Mouse (Mus musculus) CD4-positive, CD25-positive, alpha-beta regulatory T cell (primary cell): ENCODE data around the gene Tor4a. TPM values are rescaled to one million over a fixed set of nuclear protein-coding genes. Genes with fewer than 3 reads are reported as not detected.

Experiments
- polyA plus RNA-seq: library from polyadenylated mRNA; unstranded; fragments of 100-300 nt; shearing (Covaris generic); gene quantifications from one replicate; pipeline ENCODE4 v1.2.1, GENCODE M21; 2017

Gene Tor4a
- 115 TPM for polyA plus RNA-seq

GRCm38 (mm10) chr2:25196172-25196954 is at the start of gene Tor4a:
Tor4a (minus strand) TSS chr2:25196886.

GRCm38 (mm10) chr2:25242101-25242506 is 45.4 kb upstream of the Tor4a start, which contains the start of the genes Rnf208 and Cysrt1:
Rnf208 (plus strand) TSS chr2:25242255.
Cysrt1 (minus strand) TSS chr2:25242452.

DNA sequence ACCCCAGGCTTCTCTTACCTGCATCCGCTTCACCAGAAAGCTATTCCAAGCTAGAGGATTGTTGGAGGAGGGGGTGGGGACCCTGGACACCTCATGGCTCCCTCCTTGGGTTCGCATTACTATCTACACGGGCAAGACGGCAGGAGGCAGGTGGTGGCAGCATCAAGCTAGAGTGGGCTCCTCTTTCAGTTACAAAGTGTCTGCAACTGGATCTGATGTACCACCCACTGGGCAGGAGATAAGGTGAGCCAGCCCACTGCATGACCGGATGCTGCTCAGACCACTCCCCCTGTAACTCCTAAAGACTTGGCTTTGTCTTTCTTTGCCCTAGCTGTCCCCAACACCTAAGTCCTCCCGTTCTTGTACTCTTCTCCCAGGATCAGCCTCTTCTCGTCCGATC is 39.9 kb upstream of the Tor4a start, which contains the start of gene Rnf224:
Gene Rnf224 (minus strand): TSS at position 174 of the 400 bp plus-strand sequence.

GRCm38 (mm10) chr2:25234050-25234449 is 37.4 kb upstream of the Tor4a start, which contains the start of gene Slc34a3:
Slc34a3 (minus strand) TSS chr2:25234364.

GRCm38 (mm10) chr2:25224492-25224765 is 27.7 kb upstream of the Tor4a start, which contains the start of gene Tubb4b:
Tubb4b (minus strand) TSS chr2:25224702.

DNA sequence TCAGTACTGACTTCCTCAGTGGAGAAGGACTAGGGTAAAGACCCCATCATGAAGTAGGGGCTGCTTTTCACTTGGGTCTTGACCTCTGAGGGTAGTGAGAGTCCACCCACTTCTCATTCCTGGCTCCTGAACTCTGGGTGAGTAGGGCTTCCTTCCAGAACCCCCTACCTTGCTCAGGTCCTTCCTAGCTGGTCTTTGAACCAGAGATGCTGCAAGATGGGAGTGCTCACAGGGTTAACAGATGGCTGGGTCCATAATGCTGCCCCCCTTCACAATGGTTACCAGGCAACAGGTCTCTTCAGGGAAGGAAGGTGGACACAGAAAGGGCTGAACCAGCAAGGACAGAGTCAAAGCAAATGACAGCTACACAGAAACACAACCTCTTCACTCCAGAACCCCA is 21.8 kb upstream of the Tor4a start, which contains the start of gene Fam166a:
Gene Fam166a (plus strand): TSS at position 301 of the 400 bp plus-strand sequence.

DNA sequence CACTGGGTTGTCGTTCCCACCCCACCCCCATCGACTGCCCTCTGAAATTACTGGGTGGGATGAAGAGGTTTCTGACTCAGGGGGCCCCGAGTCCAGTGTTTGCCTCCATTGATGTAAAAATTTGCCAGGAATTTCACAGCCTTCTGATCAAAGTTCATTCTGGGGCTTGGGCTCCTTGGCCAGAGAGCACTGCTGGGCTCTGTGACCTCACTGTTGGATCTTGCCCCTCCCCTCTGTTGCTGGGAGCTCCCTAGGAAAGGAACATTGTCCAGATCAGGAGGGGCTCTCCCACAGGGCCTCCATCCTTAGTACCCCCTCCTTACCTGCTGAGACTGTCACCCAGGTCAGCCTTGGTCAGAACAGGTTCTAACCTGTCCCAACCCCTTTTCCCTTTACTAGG is 17.8 kb upstream of the Tor4a start, which contains the start of gene Stpg3:
Gene Stpg3 (minus strand): TSS at position 194 of the 400 bp plus-strand sequence.

DNA sequence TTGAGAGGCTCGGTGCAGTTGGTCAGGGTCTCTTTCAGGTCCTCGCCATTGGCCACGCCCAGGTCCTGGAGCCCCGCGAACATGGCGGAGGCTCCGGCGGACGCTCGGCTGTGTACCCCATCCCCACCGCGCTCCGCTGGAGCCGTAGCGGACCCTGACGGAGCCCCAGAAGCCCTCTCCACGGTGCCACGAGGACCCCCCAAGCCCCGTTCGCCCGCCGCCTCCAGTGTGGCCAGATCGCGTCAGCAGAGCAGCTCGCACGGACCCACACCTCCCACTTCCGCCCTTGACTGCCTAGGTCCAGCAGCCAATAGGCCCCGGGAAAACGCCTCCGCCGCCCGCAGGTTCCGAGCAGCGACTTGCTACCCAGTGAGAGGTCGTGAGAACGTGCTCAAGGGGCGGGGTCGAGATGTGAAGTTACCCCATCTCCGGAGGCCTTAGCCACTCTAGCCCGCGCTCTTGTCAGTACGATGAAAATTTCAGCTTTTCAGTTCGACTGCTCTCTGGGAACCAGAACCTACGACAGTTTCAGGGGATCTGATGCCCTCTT is 14.5 kb upstream of the Tor4a start, which contains the start of gene Nelfb:
Gene Nelfb (minus strand): TSS at position 369 of the 550 bp plus-strand sequence.

GRCm38 (mm10) chr2:25180478-25180903 is 16.2 kb downstream of the Tor4a start, which contains the start of gene Nrarp:
Nrarp (plus strand) TSS chr2:25180758.

Other genes with a start within 250 kb of the Tor4a start
- gene Zmynd19, start 247.1 kb downstream of the Tor4a start, polyA plus RNA-seq: 20.8 TPM
- gene Dph7, start 234.5 kb downstream of the Tor4a start, polyA plus RNA-seq: 33.5 TPM
- gene Mrpl41, start 221.8 kb downstream of the Tor4a start, polyA plus RNA-seq: 90.2 TPM
- gene Pnpla7, start 220.9 kb downstream of the Tor4a start, polyA plus RNA-seq: 80.4 TPM
- 53.2 TPM for gene Nsmf, start 142.5 kb downstream of the Tor4a start, polyA plus RNA-seq
- 0.37 TPM for gene Entpd8, start 116.6 kb downstream of the Tor4a start, polyA plus RNA-seq
- gene Noxa1, start 101.7 kb downstream of the Tor4a start, polyA plus RNA-seq: 8.3 TPM
- 5.1 TPM for gene Nrarp, start 16.1 kb downstream of the Tor4a start, polyA plus RNA-seq
- 141 TPM for gene Nelfb, start 14.6 kb upstream of the Tor4a start, polyA plus RNA-seq
- not detected for gene Stpg3, start 17.8 kb upstream of the Tor4a start, polyA plus RNA-seq
- gene Fam166a, start 21.9 kb upstream of the Tor4a start, polyA plus RNA-seq: 0.49 TPM
- 174 TPM for gene Tubb4b, start 27.8 kb upstream of the Tor4a start, polyA plus RNA-seq
- gene Slc34a3, start 37.5 kb upstream of the Tor4a start, polyA plus RNA-seq: not detected
- gene Rnf224, start 39.9 kb upstream of the Tor4a start, polyA plus RNA-seq: not detected
- gene Rnf208, start 45.4 kb upstream of the Tor4a start, polyA plus RNA-seq: 2.2 TPM
- not detected for gene Cysrt1, start 45.6 kb upstream of the Tor4a start, polyA plus RNA-seq
- 7.9 TPM for gene AL732309.1, start 50.0 kb upstream of the Tor4a start, polyA plus RNA-seq
- gene Tmem203, start 58.6 kb upstream of the Tor4a start, polyA plus RNA-seq: 25.3 TPM
- 18.9 TPM for gene Tprn, start 65.7 kb upstream of the Tor4a start, polyA plus RNA-seq
- 118 TPM for gene Ssna1, start 75.6 kb upstream of the Tor4a start, polyA plus RNA-seq
- gene Anapc2, start 75.6 kb upstream of the Tor4a start, polyA plus RNA-seq: 116 TPM
- gene Tmem210, start 91.3 kb upstream of the Tor4a start, polyA plus RNA-seq: not detected
- gene Lrrc26, start 93.0 kb upstream of the Tor4a start, polyA plus RNA-seq: 0.14 TPM
- 0.25 TPM for gene Grin1, start 122.3 kb upstream of the Tor4a start, polyA plus RNA-seq
- gene Man1b1, start 135.5 kb upstream of the Tor4a start, polyA plus RNA-seq: 21.4 TPM
- gene Dpp7, start 159.5 kb upstream of the Tor4a start, polyA plus RNA-seq: 20.6 TPM
- 40.8 TPM for gene Uap1l1, start 168.8 kb upstream of the Tor4a start, polyA plus RNA-seq
- gene Sapcd2, start 175.4 kb upstream of the Tor4a start, polyA plus RNA-seq: 0.87 TPM
- not detected for gene Entpd2, start 199.0 kb upstream of the Tor4a start, polyA plus RNA-seq
- 0.96 TPM for gene Npdc1, start 202.5 kb upstream of the Tor4a start, polyA plus RNA-seq
- 5.3 TPM for gene Fut7, start 226.4 kb upstream of the Tor4a start, polyA plus RNA-seq
- gene Abca2, start 231.8 kb upstream of the Tor4a start, polyA plus RNA-seq: 74.7 TPM